In genomic region chr7:141480842-141481497, GRCm38 (mm10) we compare ENCODE assay signal across 7 mouse cellular contexts. TPM values are rescaled to one million over a fixed set of nuclear protein-coding genes. Genes with fewer than 3 reads are reported as not detected.
DNase-seq lines count a peak whose midpoint lies in the region; ATAC-seq and TF ChIP-seq lines count a peak whose summit lies in the region.

No protein-coding gene starts in this region.

- TF ChIP-seq EP300 in heart, postnatal 0 days (IDR thresholded peaks at IDR 0.05; ENCODE audit: low read depth): no peak

- peaks cover 56% of the 10 kb centered on the region for H3K27me3 ChIP-seq in E14TG2a.4 (ENCODE audit: insufficient read depth, low read length)
- peaks cover 4% of the 10 kb centered on the region; the same call in 1 of the 2 replicates for H3K27me3 ChIP-seq in embryonic facial prominence, embryonic 11.5 days (ENCODE audit: control insufficient read depth, insufficient read depth, low read length)
- no peaks in the 10 kb centered on the region; the same call in 1 of the 2 replicates for H3K27me3 ChIP-seq in heart, postnatal 0 days (ENCODE audit: control insufficient read depth, insufficient read depth, low read length)
- H3K27me3 ChIP-seq in lung, embryonic 16.5 days (ENCODE audit: control insufficient read depth, insufficient read depth, low read depth, low read length): peaks cover 4% of the 10 kb centered on the region

- WGBS in embryonic facial prominence, embryonic 11.5 days: 8% methylated on average over 10 of the region's 10 CpGs
- WGBS in heart, postnatal 0 days: 10% methylated on average over 10 of the region's 10 CpGs
- WGBS in lung, embryonic 16.5 days: 9% methylated on average over 10 of the region's 10 CpGs

- H3K4me3 ChIP-seq in E14TG2a.4 (replicated peaks; ENCODE audit: low read length): peak overlapping the region; percentile 90
- H3K4me3 ChIP-seq in embryonic facial prominence, embryonic 11.5 days (ENCODE audit: low read depth, low read length): no peak overlapping the region
- H3K4me3 ChIP-seq in heart, postnatal 0 days (ENCODE audit: low read depth, low read length): peak overlapping the region; percentile 52
- H3K4me3 ChIP-seq in lung, embryonic 16.5 days (ENCODE audit: low read length): peak overlapping the region; percentile 12; the same call in 1 of the 2 replicates

- peaks cover 54% of the 10 kb centered on the region for H3K4me1 ChIP-seq in E14TG2a.4 (replicated peaks; ENCODE audit: low read depth, low read length)
- H3K4me1 ChIP-seq in embryonic facial prominence, embryonic 11.5 days (ENCODE audit: control insufficient read depth, insufficient read depth, low read length): peaks cover 9% of the 10 kb centered on the region
- peaks cover 42% of the 10 kb centered on the region for H3K4me1 ChIP-seq in heart, postnatal 0 days (ENCODE audit: control insufficient read depth, insufficient read depth)
- peaks cover 41% of the 10 kb centered on the region for H3K4me1 ChIP-seq in lung, embryonic 16.5 days (replicated peaks; ENCODE audit: control insufficient read depth, insufficient read depth, low read length)

- H3K9me3 ChIP-seq in E14TG2a.4 (ENCODE audit: low read length): no peaks in the 10 kb centered on the region
- no peaks in the 10 kb centered on the region for H3K9me3 ChIP-seq in embryonic facial prominence, embryonic 11.5 days (replicated peaks; ENCODE audit: control insufficient read depth, low read length)
- H3K9me3 ChIP-seq in heart, postnatal 0 days (replicated peaks; ENCODE audit: control insufficient read depth, low read length): no peaks in the 10 kb centered on the region
- H3K9me3 ChIP-seq in lung, embryonic 16.5 days (ENCODE audit: control insufficient read depth, low read length): no peaks in the 10 kb centered on the region

- no peak overlapping the region for H3K9ac ChIP-seq in embryonic facial prominence, embryonic 11.5 days (replicated peaks; ENCODE audit: low read length)
- no peak overlapping the region for H3K9ac ChIP-seq in heart, postnatal 0 days (replicated peaks; ENCODE audit: low read depth, low read length)
- H3K9ac ChIP-seq in lung, embryonic 16.5 days (ENCODE audit: low read length): peak overlapping the region; percentile 65; the same call in 1 of the 2 replicates

- ATAC-seq in embryonic facial prominence, embryonic 11.5 days (replicated peaks; ENCODE audit: insufficient number of reproducible peaks, low FRiP score, low TSS enrichment, low read depth): peak; percentile 36
- peak; percentile 31 for ATAC-seq in heart, postnatal 0 days (ENCODE audit: insufficient read depth, low read depth)
- no peak for ATAC-seq in lung, embryonic 16.5 days (ENCODE audit: low read depth)

- peaks cover 21% of the 10 kb centered on the region for H3K36me3 ChIP-seq in E14TG2a.4 (ENCODE audit: insufficient read depth, low read length)
- no peaks in the 10 kb centered on the region for H3K36me3 ChIP-seq in embryonic facial prominence, embryonic 11.5 days (replicated peaks; ENCODE audit: control insufficient read depth, insufficient read depth, low read depth, low read length)
- 0 out of 2 replicates have a peak, but pooled peaks cover under 1% of the 10 kb centered on the region for H3K36me3 ChIP-seq in heart, postnatal 0 days (replicated peaks; ENCODE audit: control insufficient read depth, insufficient read depth, low read length)
- no peaks in the 10 kb centered on the region for H3K36me3 ChIP-seq in lung, embryonic 16.5 days (ENCODE audit: control insufficient read depth, insufficient read depth, low read length)

- peak overlapping the region; percentile 95 for H3K4me2 ChIP-seq in embryonic facial prominence, embryonic 11.5 days (ENCODE audit: low read depth, low read length)
- H3K4me2 ChIP-seq in heart, postnatal 0 days (ENCODE audit: low read depth, low read length): peak overlapping the region; percentile 98
- H3K4me2 ChIP-seq in lung, embryonic 16.5 days (ENCODE audit: low read depth, low read length): peak overlapping the region; percentile 98

- peak; percentile 97 for TF ChIP-seq CTCF in E14TG2a.4 (conservative IDR thresholded peaks at IDR 0.05; ENCODE audit: low read length)
- TF ChIP-seq CTCF in heart, postnatal 0 days (IDR thresholded peaks at IDR 0.05; ENCODE audit: low read depth): peak; percentile 94

- no peak overlapping the region for H3K27ac ChIP-seq in embryonic facial prominence, embryonic 11.5 days (replicated peaks; ENCODE audit: low read depth, low read length)
- no peak overlapping the region for H3K27ac ChIP-seq in heart, postnatal 0 days (ENCODE audit: low read depth)
- no peak overlapping the region for H3K27ac ChIP-seq in lung, embryonic 16.5 days (ENCODE audit: low read length)

- peak; percentile 73 for DNase-seq in adrenal gland, postnatal 10 days
- DNase-seq in embryonic facial prominence, embryonic 11.5 days (ENCODE audit: low spot score): peak; percentile 84
- peak; percentile 88 for DNase-seq in heart, postnatal 0 days (ENCODE audit: low spot score)
- DNase-seq in kidney, postnatal 36 days: peak; percentile 78 to 81
- DNase-seq in retina, embryonic 14.5 days (ENCODE audit: low spot score): peak; percentile 92

RNA-seq across cellular contexts. Expression of gene Tspan4, which starts 5.9 kb away (rescaled TPM):
- 10 to 100 TPM; 53.8 to 57.1 TPM for total RNA-seq in adrenal gland, postnatal 10 days (2021)
- 24.8 and 27.3 TPM in 2 replicates for polyA plus RNA-seq in embryonic facial prominence, embryonic 11.5 days (2014; fragmentation: Nextera tagmentation; extraction: Ambion mirVana)
- 84.2 and 87.8 TPM in 2 replicates for total RNA-seq in heart, postnatal 0 days (2014; rRNA removed; ENCODE audit: low replicate concordance)
- 72.2 and 72.3 TPM in 2 replicates for polyA plus RNA-seq in heart, postnatal 0 days (2015; fragmentation: Nextera tagmentation; extraction: Ambion mirVana)
- polyA plus RNA-seq in lung, embryonic 16.5 days (2015; fragmentation: Nextera tagmentation; extraction: Ambion mirVana): 88.3 and 91.2 TPM in 2 replicates

RNA-seq across cellular contexts. Expression of gene Polr2l, which starts 6.0 kb away (rescaled TPM):
- 10 to 100 TPM; 58.3 to 59.7 TPM for total RNA-seq in adrenal gland, postnatal 10 days (2021)
- polyA plus RNA-seq in embryonic facial prominence, embryonic 11.5 days (2014; fragmentation: Nextera tagmentation; extraction: Ambion mirVana): 60.6 and 67.2 TPM in 2 replicates
- 17.4 and 32.3 TPM in 2 replicates for total RNA-seq in heart, postnatal 0 days (2014; rRNA removed; ENCODE audit: low replicate concordance)
- 77.6 and 81.3 TPM in 2 replicates for polyA plus RNA-seq in heart, postnatal 0 days (2015; fragmentation: Nextera tagmentation; extraction: Ambion mirVana)
- 59.9 and 61.3 TPM in 2 replicates for polyA plus RNA-seq in lung, embryonic 16.5 days (2015; fragmentation: Nextera tagmentation; extraction: Ambion mirVana)

RNA-seq across cellular contexts. Expression of gene Cd151, which starts 13.8 kb away (rescaled TPM):
- total RNA-seq in adrenal gland, postnatal 10 days (2021): 100 to 1,000 TPM; 184 to 198 TPM
- polyA plus RNA-seq in embryonic facial prominence, embryonic 11.5 days (2014; fragmentation: Nextera tagmentation; extraction: Ambion mirVana): 39.2 and 42.4 TPM in 2 replicates
- total RNA-seq in heart, postnatal 0 days (2014; rRNA removed; ENCODE audit: low replicate concordance): 288 and 323 TPM in 2 replicates
- 37.8 and 39.7 TPM in 2 replicates for polyA plus RNA-seq in heart, postnatal 0 days (2015; fragmentation: Nextera tagmentation; extraction: Ambion mirVana)
- polyA plus RNA-seq in lung, embryonic 16.5 days (2015; fragmentation: Nextera tagmentation; extraction: Ambion mirVana): 36.4 and 39.3 TPM in 2 replicates

RNA-seq across cellular contexts. Expression of gene Cracr2b, which starts 20.1 kb away (rescaled TPM):
- total RNA-seq in adrenal gland, postnatal 10 days (2021): 10 to 100 TPM; 16.8 to 19.6 TPM
- polyA plus RNA-seq in embryonic facial prominence, embryonic 11.5 days (2014; fragmentation: Nextera tagmentation; extraction: Ambion mirVana): 3.5 and 4.8 TPM in 2 replicates
- 6.2 and 134 TPM in 2 replicates for total RNA-seq in heart, postnatal 0 days (2014; rRNA removed; ENCODE audit: low replicate concordance)
- 23.9 and 24.2 TPM in 2 replicates for polyA plus RNA-seq in heart, postnatal 0 days (2015; fragmentation: Nextera tagmentation; extraction: Ambion mirVana)
- 39.3 and 42.0 TPM in 2 replicates for polyA plus RNA-seq in lung, embryonic 16.5 days (2015; fragmentation: Nextera tagmentation; extraction: Ambion mirVana)

RNA-seq across cellular contexts. Expression of gene Pnpla2, which starts 26.0 kb away (rescaled TPM):
- 1,000 to 10,000 TPM; 1,181 to 1,292 TPM for total RNA-seq in adrenal gland, postnatal 10 days (2021)
- polyA plus RNA-seq in embryonic facial prominence, embryonic 11.5 days (2014; fragmentation: Nextera tagmentation; extraction: Ambion mirVana): 10.5 and 11.1 TPM in 2 replicates
- total RNA-seq in heart, postnatal 0 days (2014; rRNA removed; ENCODE audit: low replicate concordance): 47.9 and 63.8 TPM in 2 replicates
- polyA plus RNA-seq in heart, postnatal 0 days (2015; fragmentation: Nextera tagmentation; extraction: Ambion mirVana): 157 and 159 TPM in 2 replicates
- polyA plus RNA-seq in lung, embryonic 16.5 days (2015; fragmentation: Nextera tagmentation; extraction: Ambion mirVana): 42.9 and 46.2 TPM in 2 replicates
